Mouse (Mus musculus): ENCODE measurements at regions not wholly inside any gene's neighbourhood (a gene's known extent, or its start where the extent isn't known, plus 50 kb on each side); places are given as distances from the start of the nearest gene placed in this dataset.

GRCm38 (mm10) chr15:93880302-93880701 is 284.6 kb upstream of the Prickle1 start:
- no peak for TF ChIP-seq POLR2A (IDR thresholded peaks at IDR 0.05; ENCODE audit: borderline replicate concordance, extremely low read depth, insufficient read depth, insufficient read length, poor library complexity, severe bottlenecking)
- TF ChIP-seq CTCF (IDR thresholded peaks at IDR 0.05; ENCODE audit: borderline replicate concordance, extremely low read depth, insufficient read depth, insufficient read length), result no peak
